8 mouse cellular contexts compared by ENCODE assay signal in the genomic region with DNA sequence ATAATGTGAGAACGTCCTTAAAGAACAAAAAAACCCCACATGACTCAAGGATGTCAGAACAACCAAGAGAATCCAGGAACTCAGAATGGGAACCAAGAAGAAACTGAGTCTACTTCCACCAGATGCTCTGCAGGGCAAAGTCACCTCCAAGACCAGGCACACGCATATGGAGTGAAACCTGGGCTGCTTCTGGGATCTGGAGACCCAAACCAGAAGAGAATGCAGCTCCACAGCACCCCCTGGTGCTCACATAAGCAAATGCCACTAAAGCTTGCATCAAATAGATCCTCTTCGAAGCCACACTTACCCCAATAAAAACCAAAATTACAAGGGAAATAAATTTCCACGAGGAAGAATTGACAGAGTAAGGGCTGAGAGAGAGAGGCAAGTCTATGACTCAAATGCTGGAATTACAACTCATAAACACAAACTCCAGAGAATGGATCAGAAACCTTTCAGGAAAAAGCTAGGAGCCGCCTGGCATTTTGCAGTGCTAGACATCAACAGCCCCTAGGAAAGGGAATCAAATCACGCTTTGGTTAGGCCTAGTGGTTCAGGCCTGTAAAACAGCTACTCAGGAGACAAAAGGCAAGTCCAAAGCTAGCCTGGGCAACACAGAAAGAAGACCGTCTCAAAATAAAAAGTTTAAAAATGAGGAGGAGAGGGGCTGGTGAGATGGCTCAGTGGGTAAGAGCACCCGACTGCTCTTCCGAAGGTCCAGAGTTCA. TPM values are rescaled to one million over a fixed set of nuclear protein-coding genes. Genes with fewer than 3 reads are reported as not detected.
A peak's percentile ranks its signal among the peaks of the same experiment; 100 is the strongest.
DNase-seq lines count a peak whose midpoint lies in the region; ATAC-seq and TF ChIP-seq lines count a peak whose summit lies in the region.

No protein-coding gene starts in this region.

- no peak overlapping the region for H3K9ac ChIP-seq in kidney, postnatal 0 days (ENCODE audit: low read depth, low read length)
- no peak overlapping the region for H3K9ac ChIP-seq in liver, embryonic 14.5 days (replicated peaks)

- no peaks in the 10 kb centered on the region for H3K27me3 ChIP-seq in kidney, postnatal 0 days (ENCODE audit: insufficient read depth, low read length)
- no peaks in the 10 kb centered on the region for H3K27me3 ChIP-seq in liver, embryonic 14.5 days (ENCODE audit: control insufficient read depth, insufficient read depth, low read length)

- H3K27ac ChIP-seq in kidney, postnatal 0 days, result 0 out of 2 replicates have a peak overlapping the region, but pooled peaks have one; percentile 47
- no peak overlapping the region for H3K27ac ChIP-seq in liver, embryonic 14.5 days

- no peak overlapping the region for H3K4me3 ChIP-seq in kidney, postnatal 0 days (replicated peaks; ENCODE audit: low read depth, low read length)
- H3K4me3 ChIP-seq in liver, embryonic 14.5 days (ENCODE audit: insufficient read depth in 1 of 2, low read depth in 2 of 2, low read length in 2 of 2), result no peak overlapping the region

- no peak overlapping the region for H3K4me2 ChIP-seq in kidney, postnatal 0 days (ENCODE audit: low read length)
- H3K4me2 ChIP-seq in liver, embryonic 14.5 days (ENCODE audit: low read depth), result no peak overlapping the region

- ATAC-seq in granulocyte monocyte progenitor cell, adult 5-6 weeks (replicated peaks; ENCODE audit: poor library complexity, severe bottlenecking), result peak; percentile 61
- 0 out of 2 replicates have a peak, but pooled peaks have one; percentile 3 for ATAC-seq in kidney, postnatal 0 days (replicated peaks; ENCODE audit: low FRiP score, low read depth)
- no peak for ATAC-seq in liver, embryonic 14.5 days (ENCODE audit: insufficient read depth)
- no peak for ATAC-seq in monocyte, adult 5-6 weeks (replicated peaks; ENCODE audit: insufficient number of reproducible peaks, low FRiP score, low TSS enrichment, poor library complexity, severe bottlenecking)

- peaks cover 47% of the 10 kb centered on the region for H3K36me3 ChIP-seq in kidney, postnatal 0 days (ENCODE audit: insufficient read depth, low read length)
- H3K36me3 ChIP-seq in liver, embryonic 14.5 days (replicated peaks; ENCODE audit: control insufficient read depth, insufficient read depth, low read depth), result peaks cover 85% of the 10 kb centered on the region

- no peak for TF ChIP-seq EP300 in liver, embryonic 14.5 days (IDR thresholded peaks at IDR 0.05; ENCODE audit: low read depth)

- peaks cover 10% of the 10 kb centered on the region for H3K4me1 ChIP-seq in kidney, postnatal 0 days (replicated peaks; ENCODE audit: insufficient read depth, low read length)
- no peaks in the 10 kb centered on the region for H3K4me1 ChIP-seq in liver, embryonic 14.5 days (replicated peaks; ENCODE audit: control insufficient read depth in 2 of 2, insufficient read depth in 2 of 2, low read length in 1 of 2)

- peak; percentile 62 for DNase-seq in CD4-positive helper T cell, adult 2 months (ENCODE audit: low read depth, low spot score)
- peak; percentile 29 for DNase-seq in Muller cell, postnatal 12 days (ENCODE audit: inconsistent ontology term)
- peak; percentile 43 for DNase-seq in cerebellum, adult 9-11 months
- DNase-seq in kidney, postnatal 0 days (ENCODE audit: low spot score), result peak; percentile 85
- DNase-seq in liver, embryonic 14.5 days (ENCODE audit: low read depth in 3 of 3, low spot score in 3 of 3), result peak in 1 of 3 experiments; percentile 39
- DNase-seq in right cerebral cortex, postnatal 10 days (ENCODE audit: low spot score in 2 of 2), result peak; percentile 45 to 68

- 45% methylated on average over 9 of the region's 9 CpGs for WGBS in kidney, postnatal 0 days
- 71% methylated on average over 9 of the region's 9 CpGs for WGBS in liver, embryonic 14.5 days (ENCODE audit: insufficient replicate concordance)

- H3K9me3 ChIP-seq in kidney, postnatal 0 days (replicated peaks; ENCODE audit: low read length), result no peaks in the 10 kb centered on the region
- no peaks in the 10 kb centered on the region for H3K9me3 ChIP-seq in liver, embryonic 14.5 days (ENCODE audit: control insufficient read depth, low read length)

- TF ChIP-seq CTCF in kidney, postnatal 0 days (IDR thresholded peaks at IDR 0.05; ENCODE audit: low read depth), result peak; percentile 77
- TF ChIP-seq CTCF in liver, embryonic 14.5 days (IDR thresholded peaks at IDR 0.05; ENCODE audit: low read depth), result peak; percentile 83

RNA-seq across cellular contexts. Expression of gene Nploc4, which starts 13.8 kb away (rescaled TPM):
- total RNA-seq in granulocyte monocyte progenitor cell, adult 5-6 weeks (2014; fragmentation: Nextera tagmentation), result 49.2 and 54.6 TPM in 2 replicates
- 34.1 and 36.6 TPM in 2 replicates for total RNA-seq in granulocyte monocyte progenitor cell, adult 5-6 weeks (2017)
- polyA plus RNA-seq in kidney, postnatal 0 days (2015; fragmentation: Nextera tagmentation; extraction: Ambion mirVana), result 21.0 and 23.3 TPM in 2 replicates
- 17.9 and 21.1 TPM in 2 replicates for polyA plus RNA-seq in liver, embryonic 14.5 days (2012; rRNA removed)
- 21.2 and 22.2 TPM in 2 replicates for polyA plus RNA-seq in liver, embryonic 14.5 days (2014; fragmentation: Nextera tagmentation; extraction: Ambion mirVana)
- 36.2 to 43.1 TPM (median 37.2 TPM) in 3 replicates for total RNA-seq in monocyte, adult 5-6 weeks (2017)

RNA-seq across cellular contexts. Expression of gene Tspan10, which starts 18.7 kb away (rescaled TPM):
- total RNA-seq in granulocyte monocyte progenitor cell, adult 5-6 weeks (2014; fragmentation: Nextera tagmentation), result not detected in 2 replicates
- total RNA-seq in granulocyte monocyte progenitor cell, adult 5-6 weeks (2017), result not detected in 2 replicates
- polyA plus RNA-seq in kidney, postnatal 0 days (2015; fragmentation: Nextera tagmentation; extraction: Ambion mirVana), result not detected in 2 replicates
- polyA plus RNA-seq in liver, embryonic 14.5 days (2012; rRNA removed), result not detected in 2 replicates
- not detected in 2 replicates for polyA plus RNA-seq in liver, embryonic 14.5 days (2014; fragmentation: Nextera tagmentation; extraction: Ambion mirVana)
- not detected in 3 replicates for total RNA-seq in monocyte, adult 5-6 weeks (2017)

RNA-seq across cellular contexts. Expression of gene Pde6g, which starts 29.6 kb away (rescaled TPM):
- not detected in 2 replicates for total RNA-seq in granulocyte monocyte progenitor cell, adult 5-6 weeks (2014; fragmentation: Nextera tagmentation)
- total RNA-seq in granulocyte monocyte progenitor cell, adult 5-6 weeks (2017), result not detected in 2 replicates
- 0.17 and 0.36 TPM in 2 replicates for polyA plus RNA-seq in kidney, postnatal 0 days (2015; fragmentation: Nextera tagmentation; extraction: Ambion mirVana)
- 0.19 and 0.25 TPM in 2 replicates for polyA plus RNA-seq in liver, embryonic 14.5 days (2012; rRNA removed)
- 0.15 and 0.23 TPM in 2 replicates for polyA plus RNA-seq in liver, embryonic 14.5 days (2014; fragmentation: Nextera tagmentation; extraction: Ambion mirVana)
- total RNA-seq in monocyte, adult 5-6 weeks (2017), result 0.29 TPM in 1 of 3 replicates, not detected in the others

RNA-seq across cellular contexts. Expression of gene Oxld1, which starts 34.1 kb away (rescaled TPM):
- 7.9 and 8.6 TPM in 2 replicates for total RNA-seq in granulocyte monocyte progenitor cell, adult 5-6 weeks (2014; fragmentation: Nextera tagmentation)
- total RNA-seq in granulocyte monocyte progenitor cell, adult 5-6 weeks (2017), result 12.8 and 19.5 TPM in 2 replicates
- 24.3 and 30.3 TPM in 2 replicates for polyA plus RNA-seq in kidney, postnatal 0 days (2015; fragmentation: Nextera tagmentation; extraction: Ambion mirVana)
- 5.3 and 5.8 TPM in 2 replicates for polyA plus RNA-seq in liver, embryonic 14.5 days (2012; rRNA removed)
- 8.0 and 8.4 TPM in 2 replicates for polyA plus RNA-seq in liver, embryonic 14.5 days (2014; fragmentation: Nextera tagmentation; extraction: Ambion mirVana)
- total RNA-seq in monocyte, adult 5-6 weeks (2017), result 3.5 to 6.4 TPM (median 3.9 TPM) in 3 replicates

RNA-seq across cellular contexts. Expression of gene Ccdc137, which starts 34.2 kb away (rescaled TPM):
- total RNA-seq in granulocyte monocyte progenitor cell, adult 5-6 weeks (2014; fragmentation: Nextera tagmentation), result 35.6 and 43.0 TPM in 2 replicates
- 39.4 and 57.7 TPM in 2 replicates for total RNA-seq in granulocyte monocyte progenitor cell, adult 5-6 weeks (2017)
- 26.3 and 29.5 TPM in 2 replicates for polyA plus RNA-seq in kidney, postnatal 0 days (2015; fragmentation: Nextera tagmentation; extraction: Ambion mirVana)
- polyA plus RNA-seq in liver, embryonic 14.5 days (2012; rRNA removed), result 13.7 and 15.9 TPM in 2 replicates
- 11.0 and 11.1 TPM in 2 replicates for polyA plus RNA-seq in liver, embryonic 14.5 days (2014; fragmentation: Nextera tagmentation; extraction: Ambion mirVana)
- total RNA-seq in monocyte, adult 5-6 weeks (2017), result 17.9 to 37.4 TPM (median 25.2 TPM) in 3 replicates

Comparison
In these comparisons a context has a peak if more than half of its experiments do, and no peak if none do; other contexts are left out.
1. ATAC-seq: peak in granulocyte monocyte progenitor cell, adult 5-6 weeks (single experiment) and kidney, postnatal 0 days (single experiment); none in liver, embryonic 14.5 days (single experiment) and monocyte, adult 5-6 weeks (single experiment).